Mouse (Mus musculus) neural tube, embryonic 13.5 days (tissue): Measurements from ENCODE around the gene Klrd1. TPM values are rescaled to one million over a fixed set of nuclear protein-coding genes. Genes with fewer than 3 reads are reported as not detected.

Experiments used
- ATAC-seq: fragments of 200-750 bp; cut with Nextera tagmentation; 2 replicates; pipeline ENCODE4 v1.8.0; 2017; ENCODE audit warnings: low read depth, mild to moderate bottlenecking, moderate TSS enrichment, moderate library complexity
- H3K27ac ChIP-seq: fragments of 300-500 bp; sonication (generic); replicated peaks from 2 replicates; pipeline ENCODE4 v1.5.1; 2015; ENCODE audit warnings: moderate library complexity, mild to moderate bottlenecking, inconsistent platforms
- H3K27me3 ChIP-seq: fragments of 300-500 bp; sonication (generic); 2 replicates; pipeline ENCODE4 v1.6.1; 2015; ENCODE audit warnings: mild to moderate bottlenecking, inconsistent platforms
- H3K36me3 ChIP-seq: fragments of 300-500 bp; sonication (generic); 2 replicates; pipeline ENCODE4 v1.6.1; 2015; ENCODE audit warnings: mild to moderate bottlenecking, inconsistent platforms
- H3K4me1 ChIP-seq: fragments of 300-500 bp; sonication (generic); replicated peaks from 2 replicates; pipeline ENCODE4 v1.6.1; 2015; ENCODE audit warnings: inconsistent platforms
- H3K4me2 ChIP-seq: fragments of 300-500 bp; sonication (generic); 2 replicates; pipeline ENCODE4 v1.6.1; 2015; ENCODE audit warnings: inconsistent platforms, mild to moderate bottlenecking, moderate library complexity
- H3K4me3 ChIP-seq: fragments of 300-500 bp; sonication (generic); 2 replicates; pipeline ENCODE4 v1.5.1; 2015; ENCODE audit warnings: mild to moderate bottlenecking, inconsistent platforms
- H3K9ac ChIP-seq: fragments of 300-500 bp; sonication (generic); 2 replicates; pipeline ENCODE4 v1.6.1; 2015; ENCODE audit warnings: moderate library complexity, mild to moderate bottlenecking, inconsistent platforms
- H3K9me3 ChIP-seq: fragments of 300-500 bp; sonication (generic); 2 replicates; pipeline ENCODE4 v1.6.1; 2016; ENCODE audit warnings: inconsistent platforms
- WGBS: fragments of 180-500 bp; shearing (Covaris S2); methylation state at CpG from one replicate; pipeline ENCODE4 v1.1.7; 2015; 5-methylcytosine and 5-hydroxymethylcytosine counted together
- polyA plus RNA-seq: library from polyadenylated mRNA; unstranded; fragments of >200 nt; fragmentation: Nextera tagmentation; extraction: Ambion mirVana; gene quantifications from 2 replicates; pipeline ENCODE4 v1.2.1, GENCODE M21; 2015

Klrd1 gene
- not detected in 2 replicates for polyA plus RNA-seq

- H3K4me3 ChIP-seq, result no peak within 1 kb of the TSS
- no peaks in the 10 kb centered on the region for H3K9me3 ChIP-seq
- ATAC-seq, result no peak
- no peak within 1 kb of the TSS for H3K4me2 ChIP-seq
- no peaks in the 10 kb centered on the region for H3K4me1 ChIP-seq
- H3K27me3 ChIP-seq, result no peaks in the 10 kb centered on the region
- no peaks in the 10 kb centered on the region for H3K36me3 ChIP-seq
- 85% methylated on average over 3 of the region's 3 CpGs for WGBS
- no peak within 1 kb of the TSS for H3K27ac ChIP-seq
- no peak within 1 kb of the TSS for H3K9ac ChIP-seq
Measured at GRCm38 (mm10) chr6:129591508-129591907, at the start of gene Klrd1. Gene Klrd1, plus strand, starts transcription at chr6:129591782.

- Histone ChIP-seq H3K9ac (0 out of 2 replicates have a peak overlapping the region, but pooled peaks have one; percentile 26), H3K4me1 (peaks cover 16% of the 10 kb centered on the region), H3K4me3 (no peak overlapping the region), H3K27me3 (no peaks in the 10 kb centered on the region), H3K4me2 (no peak overlapping the region), H3K27ac (no peak overlapping the region), H3K9me3 (no peaks in the 10 kb centered on the region), H3K36me3 (peaks cover 55% of the 10 kb centered on the region)
- 55% methylated on average over 9 of the region's 9 CpGs for WGBS
- ATAC-seq, result no peak
Measured at GRCm38 (mm10) chr6:129541931-129542330, 49.7 kb upstream of the Klrd1 start.

- Histone ChIP-seq H3K36me3 (peaks cover 51% of the 10 kb centered on the region), H3K4me3 (no peak overlapping the region), H3K9me3 (no peaks in the 10 kb centered on the region), H3K4me2 (no peak overlapping the region), H3K4me1 (peaks cover 14% of the 10 kb centered on the region; the same call in 1 of the 2 replicates), H3K9ac (no peak overlapping the region), H3K27me3 (no peaks in the 10 kb centered on the region), H3K27ac (no peak overlapping the region)
- WGBS, result 96% methylated on average over 3 of the region's 3 CpGs
- ATAC-seq, result no peak
Measured at GRCm38 (mm10) chr6:129542540-129542939, 49.0 kb upstream of the Klrd1 start.

- Histone ChIP-seq H3K27ac (peak overlapping the region; percentile 38; the same call in 1 of the 2 replicates), H3K9me3 (no peaks in the 10 kb centered on the region), H3K9ac (0 out of 2 replicates have a peak overlapping the region, but pooled peaks have one; percentile 17), H3K36me3 (peaks cover 37% of the 10 kb centered on the region), H3K4me1 (peaks cover 14% of the 10 kb centered on the region; the same call in 1 of the 2 replicates), H3K4me2 (no peak overlapping the region), H3K27me3 (no peaks in the 10 kb centered on the region), H3K4me3 (no peak overlapping the region)
- 50% methylated on average over 6 of the region's 6 CpGs for WGBS
- ATAC-seq, result peak; percentile 84
Measured at GRCm38 (mm10) chr6:129543709-129544606, 47.6 kb upstream of the Klrd1 start.

GRCm38 (mm10) chr6:129547277-129547676 is 44.3 kb upstream of the Klrd1 start:
- Histone ChIP-seq H3K4me3 (no peak overlapping the region), H3K4me2 (no peak overlapping the region), H3K27ac (no peak overlapping the region), H3K9me3 (no peaks in the 10 kb centered on the region), H3K36me3 (0 out of 2 replicates have a peak, but pooled peaks cover 5% of the 10 kb centered on the region), H3K9ac (no peak overlapping the region), H3K4me1 (peaks cover 10% of the 10 kb centered on the region; the same call in 1 of the 2 replicates), H3K27me3 (no peaks in the 10 kb centered on the region)
- no peak for ATAC-seq
- WGBS, result 86% methylated on average over 2 of the region's 2 CpGs

- H3K4me2 ChIP-seq, result no peak overlapping the region
- H3K27ac ChIP-seq, result no peak overlapping the region
- no peaks in the 10 kb centered on the region for H3K36me3 ChIP-seq
- H3K9ac ChIP-seq, result no peak overlapping the region
- no peak overlapping the region for H3K4me3 ChIP-seq
- no peaks in the 10 kb centered on the region for H3K27me3 ChIP-seq
- 80% methylated on average over 3 of the region's 3 CpGs for WGBS
- no peak for ATAC-seq
- no peaks in the 10 kb centered on the region for H3K9me3 ChIP-seq
- peaks cover 10% of the 10 kb centered on the region; the same call in 1 of the 2 replicates for H3K4me1 ChIP-seq
Measured at GRCm38 (mm10) chr6:129548009-129548408, 43.6 kb upstream of the Klrd1 start.

GRCm38 (mm10) chr6:129557298-129558023 is 34.1 kb upstream of the Klrd1 start:
- Histone ChIP-seq H3K4me3 (no peak overlapping the region), H3K4me2 (no peak overlapping the region), H3K9ac (no peak overlapping the region), H3K27ac (no peak overlapping the region), H3K27me3 (no peaks in the 10 kb centered on the region), H3K4me1 (no peaks in the 10 kb centered on the region), H3K9me3 (no peaks in the 10 kb centered on the region), H3K36me3 (no peaks in the 10 kb centered on the region)
- ATAC-seq, result peak; percentile 37

DNA sequence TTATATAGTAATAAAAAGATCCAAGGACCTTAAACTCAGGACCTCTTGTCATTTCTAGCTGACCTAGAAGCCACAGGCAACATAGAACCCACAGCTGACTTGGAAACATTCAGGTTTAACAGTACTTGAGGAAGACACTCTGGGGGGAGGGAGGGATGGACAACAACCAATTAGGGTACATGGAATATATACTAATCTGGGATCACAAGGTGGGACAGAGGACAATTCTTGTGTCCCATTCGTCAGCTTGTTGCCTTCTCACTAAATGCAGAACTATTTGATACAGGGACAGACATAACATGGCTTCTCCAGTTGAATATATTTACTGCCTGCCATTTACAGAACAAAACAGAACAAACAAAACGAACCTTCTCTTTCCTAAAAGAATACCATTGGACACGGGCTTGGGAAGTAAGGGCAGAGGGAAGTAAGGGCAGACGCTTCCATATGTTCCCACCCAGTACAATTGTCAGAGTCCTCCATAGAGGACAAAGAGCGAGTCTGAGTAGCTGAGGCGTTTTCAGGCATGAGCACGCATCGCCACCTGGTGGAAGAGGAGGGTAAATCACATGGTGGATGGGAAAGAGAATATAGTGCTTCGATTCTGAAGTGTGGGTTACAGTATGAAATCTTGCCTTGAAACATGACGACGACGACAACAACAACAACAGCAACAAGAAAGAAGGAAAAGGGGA is 32.5 kb upstream of the Klrd1 start:
- no peak overlapping the region for H3K27ac ChIP-seq
- peak; percentile 86 for ATAC-seq
- no peaks in the 10 kb centered on the region for H3K4me1 ChIP-seq
- no peaks in the 10 kb centered on the region for H3K27me3 ChIP-seq
- H3K4me3 ChIP-seq, result no peak overlapping the region
- no peak overlapping the region for H3K9ac ChIP-seq
- 17% methylated on average over 12 of the region's 12 CpGs for WGBS
- no peaks in the 10 kb centered on the region for H3K9me3 ChIP-seq
- no peak overlapping the region; the same call in 1 of the 2 replicates for H3K4me2 ChIP-seq
- H3K36me3 ChIP-seq, result no peaks in the 10 kb centered on the region

DNA sequence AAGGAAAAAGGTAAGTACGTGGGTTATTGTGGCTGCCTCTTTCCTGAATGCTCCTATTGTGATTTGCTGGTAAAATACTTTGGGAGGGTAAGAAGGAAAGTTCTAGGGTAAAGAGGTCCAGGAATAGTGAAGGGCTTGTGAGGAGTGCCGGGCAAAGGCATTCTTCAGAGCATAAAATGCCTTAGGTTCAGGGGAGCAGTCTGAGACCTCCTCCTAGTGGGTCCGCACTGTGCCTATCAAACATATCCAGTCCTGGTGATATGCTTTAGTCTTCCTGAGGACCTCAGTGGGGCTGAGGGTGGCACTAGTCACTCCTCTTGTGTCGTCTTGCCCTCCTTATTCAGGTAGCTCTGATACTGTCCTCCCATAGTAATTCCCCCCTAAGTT is 31.9 kb upstream of the Klrd1 start:
- Histone ChIP-seq H3K4me2 (no peak overlapping the region), H3K36me3 (no peaks in the 10 kb centered on the region), H3K4me1 (no peaks in the 10 kb centered on the region), H3K4me3 (no peak overlapping the region), H3K27me3 (no peaks in the 10 kb centered on the region), H3K9me3 (no peaks in the 10 kb centered on the region), H3K9ac (no peak overlapping the region), H3K27ac (no peak overlapping the region)
- ATAC-seq, result peak; percentile 44; the same call in 1 of the 2 replicates
- WGBS, result 59% methylated on average over 4 of the region's 4 CpGs

DNA sequence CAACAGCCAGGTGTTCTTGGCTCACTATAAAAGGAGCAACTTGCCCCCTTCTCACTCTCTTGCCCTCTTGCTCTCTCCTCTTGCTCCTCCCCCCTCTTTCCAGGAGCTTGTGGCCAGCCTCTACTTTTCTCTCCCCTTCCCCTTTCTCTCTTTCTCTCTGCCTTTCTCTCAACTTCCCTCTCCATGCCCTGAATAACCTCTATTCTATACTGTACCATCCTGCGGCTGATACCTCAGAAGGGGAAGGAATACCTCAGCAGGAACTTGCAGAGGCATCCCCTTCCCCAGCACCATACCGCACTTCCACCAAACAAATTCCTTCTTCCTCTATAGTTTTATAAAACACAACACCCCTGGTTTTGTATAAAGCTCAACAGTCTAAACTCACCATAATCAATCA is 26.3 kb upstream of the Klrd1 start:
- Histone ChIP-seq H3K9ac (no peak overlapping the region), H3K27ac (no peak overlapping the region), H3K4me3 (no peak overlapping the region), H3K4me1 (no peaks in the 10 kb centered on the region), H3K9me3 (no peaks in the 10 kb centered on the region), H3K4me2 (no peak overlapping the region), H3K36me3 (no peaks in the 10 kb centered on the region), H3K27me3 (no peaks in the 10 kb centered on the region)
- 70% methylated on average over 2 of the region's 2 CpGs for WGBS
- no peak for ATAC-seq

DNA sequence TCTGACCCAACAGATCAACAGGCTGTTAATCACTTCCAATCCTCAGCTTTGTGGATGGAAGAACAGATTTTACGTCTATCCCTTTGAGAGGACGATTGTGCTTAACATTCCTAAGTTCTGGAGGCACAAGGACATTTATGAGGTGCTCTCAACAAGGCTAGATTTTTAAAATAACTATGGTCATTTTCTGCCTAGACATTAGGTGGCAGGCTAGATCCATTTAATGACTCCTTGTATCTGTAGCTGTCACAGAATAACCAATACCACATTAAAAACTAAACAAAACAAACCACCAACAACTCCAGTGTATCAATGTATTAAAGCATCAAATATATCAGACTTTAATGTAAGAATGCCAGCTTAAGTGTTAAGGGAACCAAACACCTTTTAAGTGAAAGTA is 16.3 kb upstream of the Klrd1 start:
- no peaks in the 10 kb centered on the region for H3K27me3 ChIP-seq
- WGBS, result 40% methylated on average over 2 of the region's 2 CpGs
- no peak overlapping the region for H3K4me3 ChIP-seq
- ATAC-seq, result no peak
- H3K9ac ChIP-seq, result no peak overlapping the region
- H3K4me2 ChIP-seq, result no peak overlapping the region
- H3K9me3 ChIP-seq, result no peaks in the 10 kb centered on the region
- no peak overlapping the region for H3K27ac ChIP-seq
- no peaks in the 10 kb centered on the region for H3K4me1 ChIP-seq
- H3K36me3 ChIP-seq, result no peaks in the 10 kb centered on the region

DNA sequence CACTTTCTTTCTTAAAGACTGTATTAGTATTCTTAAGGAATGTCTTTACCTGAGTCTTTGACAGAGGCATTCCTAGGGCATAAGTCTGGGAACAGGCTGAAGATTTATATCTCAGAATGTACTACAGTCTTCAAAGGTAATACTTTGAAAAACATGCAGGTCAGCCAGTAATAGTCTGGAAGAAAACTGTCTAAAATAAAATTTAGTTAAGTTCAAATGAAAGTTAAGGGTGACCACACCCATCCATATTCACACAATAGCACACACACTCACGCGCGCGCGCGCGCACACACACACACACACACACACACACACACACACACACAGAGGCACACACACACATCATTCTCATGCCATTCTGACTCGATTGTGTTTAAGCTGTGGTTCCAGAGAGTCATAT is 14.0 kb upstream of the Klrd1 start, which contains the start of gene Klre1:
Klre1 (plus strand) TSS at position 301 of the 400 bp plus-strand sequence.
- no peaks in the 10 kb centered on the region for H3K9me3 ChIP-seq
- H3K27ac ChIP-seq, result no peak within 1 kb of the TSS
- H3K27me3 ChIP-seq, result no peaks in the 10 kb centered on the region
- no peaks in the 10 kb centered on the region for H3K4me1 ChIP-seq
- 95% methylated on average over 8 of the region's 8 CpGs for WGBS
- H3K4me2 ChIP-seq, result no peak within 1 kb of the TSS
- no peak within 1 kb of the TSS for H3K4me3 ChIP-seq
- H3K9ac ChIP-seq, result no peak within 1 kb of the TSS
- H3K36me3 ChIP-seq, result no peaks in the 10 kb centered on the region
- no peak for ATAC-seq
